Mouse (Mus musculus) right cerebral cortex, postnatal 10 days (tissue): ENCODE results near the gene Nkx2-9.
A peak's percentile ranks its signal among the peaks of the same experiment; 100 is the strongest.

Experiments used
- DNase-seq, 2 experiments: peaks; one replicate each; pipeline ENCODE4 v3.0.0; 2021; ENCODE audit warnings: low spot score in 2 of 2

Gene Nkx2-9

DNA sequence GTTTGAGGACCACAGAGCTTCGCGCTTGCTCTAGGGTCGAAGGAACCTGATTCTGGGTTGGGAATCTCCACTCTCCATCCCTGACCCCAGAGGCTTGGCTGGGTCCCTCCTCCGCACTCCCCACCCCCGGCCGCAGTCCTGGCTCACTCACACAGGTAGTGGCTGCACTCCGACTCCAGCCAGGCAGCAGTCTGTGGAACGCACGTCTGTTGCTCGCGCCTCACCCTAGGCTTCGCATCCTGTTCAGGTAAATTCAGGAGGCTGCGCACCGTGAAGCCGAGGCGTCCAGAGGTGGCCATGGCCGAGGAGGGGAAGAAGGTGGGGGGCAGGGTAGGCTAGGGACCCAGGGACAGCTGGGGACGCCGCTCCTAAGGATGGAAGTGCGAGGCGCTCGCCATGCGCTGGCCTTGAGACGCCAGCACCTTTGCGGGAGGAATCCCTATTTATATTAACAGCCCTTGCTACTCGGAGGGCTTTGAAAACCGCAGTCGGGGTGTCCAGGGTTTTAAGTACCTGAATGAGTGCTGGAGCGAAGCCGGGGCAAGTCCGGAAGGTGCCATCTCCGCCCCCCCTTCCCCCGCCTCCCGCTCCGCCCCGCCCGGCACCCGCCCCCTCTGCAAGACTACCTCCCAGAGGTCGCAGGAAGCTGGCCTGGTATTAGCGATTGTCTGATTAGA is at the start of gene Nkx2-9:
TSS of gene Nkx2-9 (minus strand) at position 524 of the 677 bp plus-strand sequence.
- DNase-seq: no peak

DNA sequence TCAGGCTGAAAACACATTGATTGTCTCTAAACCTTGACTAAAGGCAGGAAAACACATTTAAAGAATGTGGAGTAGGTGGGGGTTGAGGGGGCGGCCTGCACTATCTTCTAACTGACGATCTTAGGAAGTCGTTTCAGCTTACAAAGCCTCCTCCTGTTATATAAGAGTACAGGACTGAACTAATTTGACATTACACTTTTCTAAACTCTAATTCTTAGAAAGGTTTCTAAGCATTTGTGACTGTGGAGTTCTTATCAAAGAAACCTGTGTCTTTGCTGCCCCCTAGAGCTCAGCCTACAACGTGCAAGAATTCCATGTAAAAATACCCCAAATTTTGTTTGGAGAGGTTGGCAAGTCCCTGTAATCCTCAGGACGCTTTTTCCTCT is 24.1 kb upstream of the Nkx2-9 start:
- DNase-seq: peak; percentile 56 to 82

DNA sequence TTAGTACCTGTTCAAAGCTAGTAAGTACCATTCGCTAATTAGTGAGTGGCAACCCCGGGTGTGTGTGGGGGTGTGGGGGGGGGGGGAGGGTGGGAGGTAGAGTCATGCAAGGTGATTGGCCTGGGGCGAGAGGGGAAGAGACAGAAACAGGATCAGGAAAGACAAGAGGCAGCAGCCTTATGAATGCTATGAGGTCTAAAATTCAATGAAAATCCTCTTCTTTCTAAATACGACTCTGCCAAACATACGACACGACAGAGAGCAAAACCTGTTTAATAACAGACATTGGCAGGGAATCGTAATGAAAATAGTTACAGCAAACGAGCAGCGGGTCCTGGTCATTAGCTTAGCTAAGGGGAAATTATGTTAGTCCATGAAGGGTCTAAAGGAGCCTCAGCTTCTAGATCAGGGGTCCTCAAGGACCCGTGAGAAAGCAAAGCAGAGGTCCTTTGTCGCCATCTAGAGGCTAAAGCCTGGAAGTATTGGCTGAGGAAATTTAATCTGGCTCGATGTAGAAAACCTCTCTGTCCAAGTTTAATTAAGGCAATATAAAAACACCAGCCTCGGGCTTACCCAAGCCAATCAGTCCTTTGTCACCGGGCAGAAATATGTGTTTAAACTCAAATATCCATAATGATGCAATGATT is 23.6 kb upstream of the Nkx2-9 start:
- peak; percentile 60 to 61 for DNase-seq

DNA sequence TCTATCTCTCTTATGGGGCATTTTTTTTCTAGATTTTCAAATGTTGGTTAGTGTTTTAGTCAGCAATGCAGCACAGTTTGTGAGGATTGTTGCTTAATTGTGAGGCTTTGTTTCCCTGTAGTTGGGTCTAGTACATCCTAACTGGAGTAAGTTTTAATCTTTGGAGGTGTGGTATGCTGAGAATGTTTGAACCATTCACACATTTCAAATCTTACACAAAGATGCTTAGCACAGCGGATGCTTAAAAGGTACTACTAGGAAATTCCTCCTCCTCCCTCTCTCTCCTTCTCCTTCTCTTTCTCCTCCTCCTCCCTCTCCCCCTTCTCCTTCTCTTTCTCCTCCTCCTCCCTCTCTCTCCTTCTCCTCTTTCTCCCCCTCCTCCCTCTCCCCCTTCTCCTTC is 3.0 kb upstream of the Nkx2-9 start:
- no peak for DNase-seq

DNA sequence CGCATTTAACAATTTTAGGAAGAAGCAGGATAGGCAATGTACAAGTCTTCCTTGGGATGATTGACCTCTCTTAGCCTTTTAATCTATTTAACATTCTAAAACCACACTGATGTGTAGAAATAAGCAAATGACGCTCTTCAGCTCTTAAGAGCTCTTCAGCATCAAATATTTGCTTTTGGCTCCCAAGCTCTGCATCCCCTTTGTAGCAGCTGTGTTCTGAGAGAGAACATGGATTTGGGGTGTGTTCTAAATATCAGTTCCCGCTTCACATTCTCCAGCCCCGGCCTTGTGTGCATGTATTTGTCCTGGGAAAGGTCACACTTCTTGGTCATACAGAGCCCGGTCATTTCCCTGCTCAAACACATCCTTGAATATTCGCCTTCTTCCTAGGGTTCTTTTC is 2.3 kb upstream of the Nkx2-9 start:
- DNase-seq: no peak

DNA sequence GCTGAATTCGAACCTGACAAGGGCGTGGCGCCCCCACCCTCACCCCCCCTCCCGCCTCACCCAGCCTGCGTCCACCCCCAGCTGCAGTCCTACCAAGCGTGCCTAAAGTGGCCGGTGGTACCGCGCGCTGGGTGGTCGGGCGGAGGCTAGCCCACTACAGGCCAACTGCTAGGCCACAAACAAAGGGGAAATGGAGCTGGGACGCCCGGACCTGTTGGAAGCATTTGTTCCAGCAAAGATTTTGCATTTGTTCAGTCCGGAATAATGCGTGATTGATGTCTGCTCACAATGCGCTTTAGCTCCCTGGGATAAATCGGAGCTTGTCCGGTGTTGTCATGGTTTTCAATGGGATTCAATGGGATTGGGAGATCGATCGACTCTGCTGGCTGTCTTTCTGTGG is 1.4 kb upstream of the Nkx2-9 start:
- DNase-seq: no peak

DNA sequence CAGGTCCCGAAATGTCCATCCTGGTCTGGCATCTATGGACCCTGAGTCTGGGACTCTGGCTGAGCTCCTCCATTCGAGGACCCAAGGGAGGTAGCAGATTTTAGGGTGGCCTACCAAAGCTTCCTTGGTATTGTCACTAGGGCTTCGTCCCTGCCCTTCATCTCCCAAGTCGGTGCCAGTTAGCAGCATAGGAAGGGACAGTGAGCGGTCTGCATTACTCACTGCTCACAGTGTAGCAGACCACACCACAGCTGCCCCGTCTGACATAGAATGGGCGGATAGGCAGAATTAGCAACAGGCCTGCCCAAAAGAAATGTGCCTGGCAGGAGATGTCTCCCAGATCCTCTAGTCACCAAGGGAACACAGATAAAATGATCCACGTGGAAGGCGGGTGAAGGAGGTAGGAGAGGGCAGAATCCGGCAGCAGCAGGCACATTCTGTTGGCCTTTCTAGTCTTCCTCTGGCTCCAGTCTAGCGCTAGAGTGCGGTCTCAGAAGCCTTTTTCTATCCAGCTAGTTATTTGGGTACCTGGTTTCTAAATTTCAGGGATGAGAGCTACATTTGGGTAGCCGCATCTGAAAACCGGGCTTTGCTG is 929 bp upstream of the Nkx2-9 start:
- no peak for DNase-seq

DNA sequence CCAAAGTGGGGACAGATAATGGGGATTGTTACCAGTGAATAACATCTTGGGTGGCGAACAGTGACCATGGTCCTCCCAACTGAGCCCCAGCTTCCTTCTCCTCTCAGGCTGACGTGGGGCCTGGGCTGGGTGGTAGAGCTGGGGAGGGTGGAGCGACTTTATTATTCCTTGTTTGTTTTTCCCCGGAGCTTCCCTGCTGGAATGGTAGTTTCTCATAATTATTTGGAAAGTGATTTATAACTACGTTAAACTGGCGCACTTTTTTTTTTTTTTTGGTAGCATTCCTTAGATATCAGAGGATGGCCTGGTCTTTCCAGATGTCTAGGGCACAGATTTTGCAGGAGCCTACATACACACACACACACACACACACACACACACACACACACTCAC is 350 bp upstream of the Nkx2-9 start:
- DNase-seq: no peak

DNA sequence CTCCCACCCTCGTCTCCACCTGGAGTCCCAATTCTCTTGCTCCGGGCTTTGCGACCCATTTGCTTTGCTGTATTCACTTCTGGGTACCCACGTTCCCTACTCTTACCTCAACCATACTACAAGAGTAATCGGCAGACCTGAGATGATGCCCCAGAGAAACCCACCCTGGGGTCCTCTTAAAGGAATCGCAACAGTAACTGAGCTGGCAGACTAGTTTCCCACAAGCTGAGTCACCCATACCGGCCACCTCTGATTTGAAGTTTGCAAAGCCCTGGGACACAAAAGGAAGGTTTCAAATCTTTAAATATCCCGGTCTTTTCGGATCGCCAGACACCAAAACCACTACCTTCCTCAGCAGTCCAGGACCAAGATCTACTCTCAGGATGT is 742 bp downstream of the Nkx2-9 start:
- DNase-seq: no peak

DNA sequence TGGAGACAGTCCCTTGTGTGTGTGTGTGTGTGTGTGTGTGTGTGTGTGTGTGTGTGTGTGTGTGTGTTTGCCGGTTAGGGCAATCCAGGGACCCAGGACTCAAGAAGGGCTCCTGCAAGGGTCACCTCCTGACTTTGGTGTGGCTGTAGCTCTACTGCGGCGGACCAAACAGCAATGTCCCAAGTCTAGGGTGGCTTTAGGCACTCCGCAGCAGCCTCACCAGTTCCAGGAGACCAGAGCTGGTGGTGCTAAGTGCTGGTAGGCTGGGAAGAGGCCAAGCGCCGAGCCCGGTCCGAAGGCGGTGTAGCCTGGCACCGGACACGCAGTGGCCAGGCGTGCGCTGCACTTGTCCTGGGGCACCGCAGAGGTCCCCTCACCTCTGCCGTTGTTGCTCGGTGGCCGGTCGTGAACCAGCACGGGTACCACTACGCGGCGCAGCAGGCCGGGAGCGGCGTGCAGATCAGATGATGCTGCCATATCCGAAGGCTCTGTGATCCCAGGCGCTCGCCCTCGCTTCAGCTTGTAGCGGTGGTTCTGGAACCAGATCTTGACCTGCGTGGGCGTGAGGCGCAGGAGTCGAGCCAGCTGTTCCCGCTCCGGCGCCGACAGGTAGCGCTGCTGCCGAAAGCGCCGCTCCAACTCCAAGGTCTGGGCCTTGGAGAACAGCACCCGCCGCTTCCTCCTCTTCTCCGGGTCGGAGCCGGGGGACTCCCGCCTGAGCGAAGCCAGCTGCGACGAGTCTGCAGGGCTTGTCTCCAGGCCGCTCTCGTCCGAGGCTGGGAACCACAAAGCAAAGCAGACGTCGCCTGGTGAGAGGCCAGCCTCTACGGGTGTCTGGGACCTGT is 1.4 kb downstream of the Nkx2-9 start:
- DNase-seq: peak; percentile 28 to 33

DNA sequence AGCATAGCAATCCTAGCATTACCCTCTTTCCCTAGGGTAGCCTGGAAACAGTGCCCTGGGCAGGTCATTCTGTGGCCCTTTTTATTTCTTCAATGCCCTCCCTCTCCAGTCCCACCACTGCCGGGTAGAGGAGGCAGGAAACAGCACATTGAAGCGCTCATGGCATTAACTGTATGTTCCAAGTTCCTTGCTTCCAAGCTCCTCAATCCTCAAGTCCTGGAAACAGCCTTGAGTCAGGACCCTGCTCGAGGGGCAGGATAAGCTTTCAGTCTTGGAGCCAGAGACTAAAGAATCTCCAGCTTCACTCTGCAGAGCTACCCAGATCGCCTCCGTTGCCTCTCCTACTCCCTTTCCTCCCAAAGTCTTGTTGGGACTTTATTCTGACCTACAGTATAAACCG is 2.2 kb downstream of the Nkx2-9 start:
- no peak for DNase-seq

DNA sequence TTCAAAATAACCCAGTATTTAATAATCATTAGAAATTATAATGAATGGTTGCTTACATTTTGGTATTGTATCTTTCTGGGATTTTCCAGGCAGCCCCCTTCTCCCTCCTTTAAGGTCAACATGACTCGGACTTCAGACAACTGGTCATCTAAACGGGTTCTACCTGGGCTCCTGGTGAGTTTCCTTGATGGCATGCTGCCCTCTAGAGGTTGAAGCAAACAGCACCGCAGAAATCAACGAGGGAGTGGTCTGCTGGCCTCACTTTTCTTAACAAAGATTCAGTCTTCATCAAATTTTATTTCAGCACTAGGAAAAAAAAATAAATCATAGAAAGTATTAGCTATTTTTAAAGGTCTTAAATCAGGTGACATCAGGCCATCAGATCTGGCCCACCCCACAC is 21.4 kb downstream of the Nkx2-9 start:
- DNase-seq: peak; percentile 25 to 34

DNA sequence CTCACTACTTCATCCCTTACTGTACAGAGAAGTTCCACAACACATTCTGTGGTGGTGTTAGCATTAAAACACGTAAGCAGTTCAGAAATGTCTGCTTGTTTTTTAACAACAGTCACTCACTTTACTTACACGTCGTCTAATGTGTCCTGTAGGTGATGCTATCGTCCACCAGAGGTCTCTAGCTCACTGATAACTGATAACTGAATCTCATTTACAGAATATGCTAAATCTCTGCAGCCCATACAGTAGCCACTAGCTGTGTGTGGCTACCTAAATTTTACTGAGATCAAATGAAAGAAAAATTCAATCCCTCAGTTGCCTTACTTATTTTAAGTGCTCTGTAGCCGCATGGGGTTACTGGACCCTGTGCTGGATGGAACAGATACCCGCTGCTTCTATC is 25.3 kb downstream of the Nkx2-9 start:
- DNase-seq: peak in 1 of 2 experiments; percentile 28
